Mouse (Mus musculus): ENCODE measurements at regions not wholly inside any gene's neighbourhood (a gene's known extent, or its start where the extent isn't known, plus 50 kb on each side); places are given as distances from the start of the nearest gene placed in this dataset.
"Not testable (repeated sequence)": the region's sequence is repeated elsewhere in the genome, so short reads cannot be mapped to it uniquely, and the experiment has no call there.

DNA sequence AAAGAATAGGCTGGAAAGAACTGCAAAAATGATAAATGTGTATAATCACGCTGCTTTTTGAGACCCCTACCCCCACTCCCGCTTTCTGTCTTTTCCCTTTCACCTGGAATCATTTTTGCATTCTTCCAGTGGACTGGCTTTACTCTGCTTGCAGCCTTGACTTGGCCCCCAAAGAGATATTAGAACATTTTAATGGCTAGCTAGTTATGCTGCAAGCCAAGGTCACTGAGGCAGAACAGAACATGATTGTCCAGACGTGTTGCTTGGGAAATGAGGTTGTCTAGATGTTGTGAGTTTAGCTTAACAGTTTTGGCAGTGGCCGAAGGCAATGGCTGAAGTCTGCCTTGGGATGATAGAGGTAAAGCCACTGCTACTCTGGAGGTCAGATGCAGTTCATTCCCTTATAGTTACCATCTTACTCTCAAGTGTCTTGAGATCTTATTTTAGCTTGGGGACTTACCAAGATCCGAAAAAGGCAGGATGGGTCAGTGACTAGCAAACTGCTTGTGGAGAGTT, 87.9 kb upstream of the Tars start:
- DNase-seq (ENCODE audit: low spot score in 2 of 2), result no peak

- no peak for DNase-seq (ENCODE audit: low spot score in 2 of 2)
Observed at GRCm38 (mm10) chr15:11483916-11484315, 84.5 kb upstream of the Tars start.

GRCm38 (mm10) chr15:11479166-11479944, 79.9 kb upstream of the Tars start:
- no peak for DNase-seq (ENCODE audit: low spot score in 2 of 2)

DNA sequence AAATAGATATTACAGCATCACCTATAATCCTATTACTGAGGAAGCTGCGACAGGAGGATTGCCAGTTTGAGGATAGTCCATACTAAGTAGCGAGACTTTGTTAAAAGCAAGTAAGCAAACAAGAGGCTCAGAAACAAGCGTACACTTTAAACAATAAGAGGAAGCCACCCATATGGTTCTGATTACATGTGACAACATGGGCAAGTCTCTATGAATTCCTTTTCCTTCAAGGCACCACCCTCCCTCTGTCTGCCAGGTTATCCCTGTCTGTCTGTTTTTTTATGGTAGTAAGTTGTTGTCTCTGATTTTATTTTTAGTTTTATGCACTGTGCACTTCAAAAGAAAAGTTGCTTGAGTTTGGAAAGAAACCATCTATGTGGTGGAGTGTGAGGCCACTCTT, 76.8 kb upstream of the Tars start:
- DNase-seq (ENCODE audit: low spot score in 2 of 2), result no peak

DNA sequence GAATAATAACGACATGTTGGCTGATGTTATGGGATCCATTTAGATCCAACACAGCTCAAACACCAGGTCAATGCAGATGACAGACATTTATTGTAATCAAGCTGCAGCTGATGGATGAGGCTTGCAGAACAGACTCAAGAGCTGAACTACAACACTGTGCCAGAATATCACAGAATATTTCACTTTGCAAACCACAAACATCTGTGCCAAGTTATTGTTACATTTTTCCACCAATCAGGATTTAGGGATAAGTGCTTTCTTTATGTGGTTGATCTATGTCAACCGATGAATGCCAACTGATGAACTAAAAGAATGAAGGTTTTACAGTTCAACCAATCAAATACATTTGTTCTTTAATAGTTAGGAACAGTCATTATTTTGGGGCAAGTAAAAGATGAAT, 63.9 kb upstream of the Tars start:
- DNase-seq (ENCODE audit: low spot score in 2 of 2), result no peak

DNA sequence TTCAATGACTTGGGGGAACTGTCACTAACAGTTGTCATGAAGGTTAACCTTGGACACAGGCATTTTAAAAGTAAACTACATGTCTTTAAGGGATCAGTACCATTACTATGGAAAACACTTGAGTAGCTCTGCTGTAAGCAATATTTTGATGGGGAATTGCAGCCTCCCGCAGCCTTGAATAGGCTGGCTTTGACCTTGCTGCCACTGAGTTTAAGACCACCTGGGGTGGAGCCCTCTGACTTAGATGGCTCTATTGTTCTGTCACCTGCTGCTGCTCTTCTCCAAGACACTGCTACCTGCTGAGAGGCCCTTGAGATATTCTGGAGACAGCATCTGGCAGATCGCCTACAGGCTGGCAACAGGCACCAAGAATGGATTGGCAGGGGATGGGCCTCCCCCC, 62.1 kb upstream of the Tars start:
- DNase-seq (ENCODE audit: low spot score in 2 of 2), result not testable (repeated sequence)

- no peak for DNase-seq (ENCODE audit: low spot score in 2 of 2)
Observed at GRCm38 (mm10) chr15:11459306-11459705, 59.8 kb upstream of the Tars start.

DNA sequence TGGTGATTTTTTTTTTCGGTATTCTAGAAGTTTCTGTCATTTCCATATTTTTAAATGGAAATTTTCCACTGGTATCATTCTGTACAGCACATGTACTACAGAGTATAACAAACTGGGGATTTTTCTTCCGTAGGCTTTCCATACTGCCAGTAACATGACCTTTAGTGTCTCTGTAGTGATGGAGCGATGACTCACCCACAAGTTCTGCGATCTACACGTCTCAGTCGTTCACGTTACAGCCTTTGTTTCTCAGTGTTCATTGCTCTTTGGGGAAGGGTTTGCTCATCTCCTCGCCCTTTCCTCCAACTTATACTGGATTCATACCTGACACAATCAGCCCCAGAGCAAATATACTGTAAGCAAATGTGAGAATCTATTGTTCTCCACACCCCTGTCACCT, 57.8 kb upstream of the Tars start:
- DNase-seq (ENCODE audit: low spot score in 2 of 2), result no peak

- no peak for DNase-seq (ENCODE audit: low spot score in 2 of 2)
Observed at GRCm38 (mm10) chr15:11455982-11456381, 56.5 kb upstream of the Tars start.

- DNase-seq (ENCODE audit: low spot score in 2 of 2), result no peak
Observed at GRCm38 (mm10) chr15:11455366-11455785, 55.9 kb upstream of the Tars start.

DNA sequence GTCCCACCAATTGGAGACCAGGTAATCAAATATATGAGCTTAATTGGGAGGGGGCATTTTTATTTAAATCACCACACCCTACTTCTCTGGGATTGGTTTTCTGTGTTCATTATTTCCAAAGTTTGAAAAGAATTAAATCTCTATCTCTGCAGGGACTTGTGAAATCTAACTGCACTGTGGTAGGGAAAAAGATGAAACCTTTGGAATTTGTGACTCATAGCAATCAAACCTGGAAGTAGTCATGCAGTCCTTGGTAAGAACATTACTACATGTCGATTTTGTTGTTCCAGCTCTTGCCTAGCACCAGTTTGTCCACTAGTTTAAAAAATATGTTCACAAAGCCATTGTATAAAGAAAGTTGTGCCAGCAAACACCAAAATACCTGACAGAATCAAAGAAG, 54.5 kb upstream of the Tars start:
- no peak for DNase-seq (ENCODE audit: low spot score in 2 of 2)

- no peak for DNase-seq (ENCODE audit: low spot score in 2 of 2)
Observed at GRCm38 (mm10) chr15:11451635-11452034, 52.2 kb upstream of the Tars start.

All from adrenal gland, adult 18-20 months (tissue).